Mouse (Mus musculus) CH12.LX (cell line): ENCODE measurements around the gene Dnmt3l. TPM values are rescaled to one million over a fixed set of nuclear protein-coding genes. Genes with fewer than 3 reads are reported as not detected.

Source experiments
- DNase-seq: peaks from one replicate; pipeline ENCODE4 v3.0.0-alpha.2; 2013; ENCODE audit errors: extremely low read depth
- H3K27ac ChIP-seq: 2 replicates; pipeline ENCODE4 v1.5.1; 2012; ENCODE audit warnings: low read depth, mild to moderate bottlenecking, control low read depth, moderate library complexity; ENCODE audit not compliant: insufficient read depth
- H3K27me3 ChIP-seq: replicated peaks from 2 replicates; pipeline ENCODE3; 2012; ENCODE audit warnings: inconsistent platforms
- H3K36me3 ChIP-seq, 2 experiments: replicated peaks in 1 of 2; 2 replicates each; pipeline versions ENCODE3 to v1.6.1; 2012; ENCODE audit warnings: inconsistent platforms in 1 of 2, low read length in 1 of 2, mild to moderate bottlenecking in 1 of 2, mixed read lengths in 1 of 2, moderate library complexity in 1 of 2; ENCODE audit not compliant: control insufficient read depth in 1 of 2, insufficient read depth in 1 of 2
- H3K4me1 ChIP-seq, 2 experiments: 2 replicates each; pipeline ENCODE4 v1.6.1; 2012; ENCODE audit warnings: inconsistent platforms in 1 of 2, moderate library complexity in 1 of 2; ENCODE audit not compliant: insufficient read depth in 2 of 2, control insufficient read depth in 1 of 2
- H3K4me2 ChIP-seq: 2 replicates; pipeline ENCODE4 v1.6.1; 2012; ENCODE audit warnings: low read depth, mild to moderate bottlenecking, control low read depth; ENCODE audit not compliant: poor library complexity, insufficient read depth, severe bottlenecking
- H3K4me3 ChIP-seq, 3 experiments: fragments of 150-350 bp in 1 of 3; sonication (generic) in 1 of 3; replicated peaks in 1 of 3; 2 replicates each; pipeline versions ENCODE3 to v1.5.1; 2011 to 2012; ENCODE audit warnings: low read depth in 2 of 3, low read length in 2 of 3, mild to moderate bottlenecking in 2 of 3, moderate library complexity in 2 of 3, control low read depth in 1 of 3, improper control_type of control experiment in 1 of 3, inconsistent platforms in 1 of 3, mixed read lengths in 1 of 3; ENCODE audit not compliant: poor library complexity in 1 of 3
- H3K79me2 ChIP-seq: replicated peaks from 2 replicates; pipeline ENCODE4 v1.6.1; 2012; ENCODE audit warnings: mild to moderate bottlenecking, moderate library complexity; ENCODE audit not compliant: control insufficient read depth, poor library complexity, insufficient read depth, severe bottlenecking; ENCODE audit errors: extremely low read depth
- H3K9ac ChIP-seq: 2 replicates; pipeline ENCODE4 v1.6.1; 2012; ENCODE audit warnings: low read depth, mild to moderate bottlenecking, control low read depth, moderate library complexity; ENCODE audit not compliant: insufficient read depth
- H3K9me3 ChIP-seq: replicated peaks from 2 replicates; pipeline ENCODE3; 2012; ENCODE audit warnings: low read length, inconsistent platforms, mixed read lengths
- CHD1 ChIP-seq: IDR thresholded peaks from 2 replicates; pipeline ENCODE4 v1.6.1; 2012; ENCODE audit warnings: low read depth, low read length, improper control_type of control experiment, inconsistent platforms
- ELF1 ChIP-seq: IDR thresholded peaks from 2 replicates; pipeline ENCODE4 v1.6.1; 2014; ENCODE audit warnings: low read depth, mild to moderate bottlenecking, inconsistent platforms, low read length, improper control_type of control experiment
- EP300 ChIP-seq: IDR thresholded peaks from 2 replicates; pipeline ENCODE4 v1.6.1; 2011; ENCODE audit warnings: low read length, improper control_type of control experiment
- ETS1 ChIP-seq: conservative IDR thresholded peaks from 2 replicates; pipeline ENCODE4 v1.6.1; 2012; ENCODE audit warnings: low read depth, mild to moderate bottlenecking, inconsistent platforms, low read length, improper control_type of control experiment, moderate library complexity
- GABPA ChIP-seq: IDR thresholded peaks from 2 replicates; pipeline ENCODE4 v1.6.1; 2012; ENCODE audit warnings: low read depth, low read length, improper control_type of control experiment, inconsistent platforms; ENCODE audit not compliant: insufficient replicate concordance
- IRF4 ChIP-seq: IDR thresholded peaks from 2 replicates; pipeline ENCODE4 v1.6.1; 2014; ENCODE audit warnings: low read depth, mild to moderate bottlenecking, inconsistent platforms, low read length, improper control_type of control experiment
- JUN ChIP-seq: IDR thresholded peaks from 2 replicates; pipeline ENCODE4 v1.6.1; 2011; ENCODE audit warnings: low read depth, mild to moderate bottlenecking, low read length, improper control_type of control experiment, moderate library complexity; ENCODE audit not compliant: insufficient read depth
- KAT2A ChIP-seq: IDR thresholded peaks from 2 replicates; pipeline ENCODE4 v1.6.1; 2012; ENCODE audit warnings: low read length, improper control_type of control experiment, inconsistent platforms; ENCODE audit not compliant: insufficient replicate concordance
- MAFK ChIP-seq: IDR thresholded peaks from 2 replicates; pipeline ENCODE4 v1.6.1; 2011; ENCODE audit warnings: low read length, improper control_type of control experiment; ENCODE audit not compliant: insufficient replicate concordance
- MAX ChIP-seq: IDR thresholded peaks from 2 replicates; pipeline ENCODE4 v1.6.1; 2011; ENCODE audit warnings: low read length, improper control_type of control experiment
- MAZ ChIP-seq: IDR thresholded peaks from 2 replicates; pipeline ENCODE4 v1.6.1; 2012; ENCODE audit warnings: low read depth, mild to moderate bottlenecking, inconsistent platforms, low read length, improper control_type of control experiment, moderate library complexity
- MEF2A ChIP-seq: IDR thresholded peaks from 2 replicates; pipeline ENCODE4 v1.6.1; 2014; ENCODE audit warnings: low read depth, mild to moderate bottlenecking, inconsistent platforms, low read length, improper control_type of control experiment, borderline replicate concordance
- MXI1 ChIP-seq: IDR thresholded peaks from 2 replicates; pipeline ENCODE4 v1.6.1; 2011; ENCODE audit warnings: mild to moderate bottlenecking, low read depth, low read length, improper control_type of control experiment
- MYC ChIP-seq: IDR thresholded peaks from 2 replicates; pipeline ENCODE4 v1.6.1; 2011; ENCODE audit warnings: low read depth, mild to moderate bottlenecking, improper control_type of control experiment, low read length
- NELFE ChIP-seq: IDR thresholded peaks from 2 replicates; pipeline ENCODE4 v1.6.1; 2011; ENCODE audit warnings: low read depth, low read length, improper control_type of control experiment
- POLR2A ChIP-seq: IDR thresholded peaks from 2 replicates; pipeline ENCODE4 v1.6.1; 2011; ENCODE audit warnings: low read depth, mild to moderate bottlenecking, improper control_type of control experiment, low read length
- RCOR1 ChIP-seq: conservative IDR thresholded peaks from 2 replicates; pipeline ENCODE4 v1.6.1; 2012; ENCODE audit warnings: low read depth, mild to moderate bottlenecking, inconsistent platforms, low read length, improper control_type of control experiment
- SIN3A ChIP-seq: IDR thresholded peaks from 2 replicates; pipeline ENCODE4 v1.6.1; 2012; ENCODE audit warnings: low read length, improper control_type of control experiment, inconsistent platforms
- SMC3 ChIP-seq: IDR thresholded peaks from 2 replicates; pipeline ENCODE4 v1.6.1; 2011; ENCODE audit warnings: low read depth, low read length, improper control_type of control experiment
- UBTF ChIP-seq: IDR thresholded peaks from 2 replicates; pipeline ENCODE4 v1.6.1; 2012; ENCODE audit warnings: low read depth, mild to moderate bottlenecking, inconsistent platforms, low read length, improper control_type of control experiment, moderate library complexity
- ZMIZ1 ChIP-seq: IDR thresholded peaks from 2 replicates; pipeline ENCODE4 v1.6.1; 2012; ENCODE audit warnings: low read depth, mild to moderate bottlenecking, inconsistent platforms, low read length, improper control_type of control experiment
- dilution Hi-C: fragments of 300-500 bp; cut with MboI; formaldehyde crosslinking; loops from 2 replicates; pipeline ENCODE4 v1.14.3; 2020; ENCODE audit warnings: low sequenced_read_pairs; ENCODE audit not compliant: extremely low pct_unique_long_range_greater_than_20kb, extremely low pct_ligation_motif_present
- in situ Hi-C: fragments of 300-500 bp; cut with MboI; formaldehyde crosslinking; loops from 3 replicates; pipeline ENCODE4 v1.14.3; 2019; ENCODE audit warnings: low sequenced_read_pairs, low pct_ligation_motif_present, low pct_unique_long_range_greater_than_20kb, mixed read lengths
- polyA plus RNA-seq: library from polyadenylated mRNA; unstranded; fragments of >175 nt; gene quantifications from 2 replicates; pipeline ENCODE4 v1.2.1, GENCODE M21; 2012; ENCODE audit warnings: low read depth; ENCODE audit not compliant: insufficient read length
- total RNA-seq, 2 experiments: library from RNA; depleted of rRNA; stranded (reverse); fragments of 300-350 nt in 1 of 2; fragments of >200 nt in 1 of 2; gene quantifications; 2 replicates each; pipeline ENCODE4 v1.2.3; 2012 to 2014

The Dnmt3l gene
- total and polyA plus RNA-seq, 3 experiments = 0.21 to 0.23 TPM; not detected in 1

- Histone ChIP-seq H3K27me3 (peaks cover 6% of the 10 kb centered on the region), H3K9me3 (no peaks in the 10 kb centered on the region), H3K4me3 (no peak overlapping the region), H3K79me2 (no peaks in the 10 kb centered on the region), H3K4me2 (no peak overlapping the region), H3K9ac (no peak overlapping the region), H3K36me3 (no peaks in the 10 kb centered on the region), H3K27ac (no peak overlapping the region), H3K4me1 (no peaks in the 10 kb centered on the region)
- DNase-seq = no peak
- no peak for TF ChIP-seq IRF4
- TF ChIP-seq CHD1 = no peak
- no peak for TF ChIP-seq SIN3A
- no peak for TF ChIP-seq SMC3
- TF ChIP-seq MEF2A = no peak
- dilution Hi-C loops (no loop called here), in situ Hi-C loops (no loop called here)
These were observed 13.2 kb downstream of the Dnmt3l start for GRCm38 (mm10) chr10:78054633-78055565.

- dilution Hi-C loops = no loop called here
- Histone ChIP-seq H3K4me3 (no peak overlapping the region), H3K27ac (no peak overlapping the region), H3K9me3 (no peaks in the 10 kb centered on the region), H3K27me3 (peaks cover 5% of the 10 kb centered on the region), H3K79me2 (no peaks in the 10 kb centered on the region), H3K4me2 (no peak overlapping the region)
- no peak for TF ChIP-seq UBTF
- TF ChIP-seq NELFE = no peak
- TF ChIP-seq POLR2A = no peak
- no peak for TF ChIP-seq ELF1
- TF ChIP-seq GABPA = no peak
- TF ChIP-seq MAX = no peak
- TF ChIP-seq MEF2A = no peak
- TF ChIP-seq JUN = no peak
- no peak for TF ChIP-seq SMC3
- no peak for TF ChIP-seq RCOR1
- TF ChIP-seq ETS1 = no peak
- no peak for TF ChIP-seq MYC
- TF ChIP-seq MAFK = no peak
- no peak for TF ChIP-seq KAT2A
- no peak for TF ChIP-seq ZMIZ1
- TF ChIP-seq EP300 = no peak
- no peak for TF ChIP-seq MXI1
- TF ChIP-seq MAZ = no peak
- TF ChIP-seq, all 38 proteins: peak for 0
- Histone ChIP-seq H3K4me1 (peaks cover under 1 to 9% of the 10 kb centered on the region in 2 experiments; a peak in 2 of 4 replicates), H3K9ac (no peak overlapping the region), H3K36me3 (no peaks in the 10 kb centered on the region)
- in situ Hi-C loops = no loop called here
- DNase-seq = no peak
These were observed 15.3 kb downstream of the Dnmt3l start for GRCm38 (mm10) chr10:78057056-78057455.
